Mouse (Mus musculus) forebrain, embryonic 10.5 days (tissue): ENCODE results near the gene Slit1. TPM values are rescaled to one million over a fixed set of nuclear protein-coding genes. Genes with fewer than 3 reads are reported as not detected.
A peak's percentile ranks its signal among the peaks of the same experiment; 100 is the strongest.

ENCODE experiments used
- DNase-seq: peaks from one replicate; pipeline ENCODE4 v3.0.0-alpha.2; 2017; ENCODE audit warnings: low spot score; ENCODE audit errors: extremely low spot score
- H3K27ac ChIP-seq: fragments of 300-500 bp; sonication (generic); 2 replicates; pipeline ENCODE4 v1.5.1; 2016; ENCODE audit warnings: mild to moderate bottlenecking
- H3K27me3 ChIP-seq: fragments of 300-500 bp; sonication (generic); 2 replicates; pipeline ENCODE4 v1.6.1; 2016; ENCODE audit warnings: mild to moderate bottlenecking; ENCODE audit not compliant: poor library complexity, severe bottlenecking
- H3K36me3 ChIP-seq: fragments of 300-500 bp; sonication (generic); replicated peaks from 2 replicates; pipeline ENCODE4 v1.6.1; 2016; ENCODE audit warnings: mild to moderate bottlenecking, moderate library complexity
- H3K4me1 ChIP-seq: fragments of 300-500 bp; sonication (generic); 2 replicates; pipeline ENCODE4 v1.6.1; 2016
- H3K4me3 ChIP-seq: fragments of 300-500 bp; sonication (generic); 2 replicates; pipeline ENCODE4 v1.5.1; 2016; ENCODE audit warnings: mild to moderate bottlenecking, moderate library complexity
- H3K9me3 ChIP-seq: fragments of 300-500 bp; sonication (generic); 2 replicates; pipeline ENCODE4 v1.6.1; 2016; ENCODE audit warnings: mild to moderate bottlenecking, moderate library complexity
- WGBS: fragments of 180-500 bp; shearing (Covaris S2); methylation state at CpG from one replicate; pipeline ENCODE4 v1.1.7; 2016; 5-methylcytosine and 5-hydroxymethylcytosine counted together
- polyA plus RNA-seq: library from polyadenylated mRNA; unstranded; fragments of >200 nt; fragmentation: Nextera tagmentation; extraction: Ambion mirVana; gene quantifications from 2 replicates; pipeline ENCODE4 v1.2.1, GENCODE M21; 2016

The Slit1 gene
- 0.73 and 1.4 TPM in 2 replicates for polyA plus RNA-seq

- under 1% methylated on average over 44 of the region's 44 CpGs for WGBS
- Histone ChIP-seq H3K4me1 (peaks cover 60% of the 10 kb centered on the region), H3K27ac (peak within 1 kb of the TSS; percentile 76), H3K9me3 (no peaks in the 10 kb centered on the region), H3K4me3 (peak within 1 kb of the TSS; percentile 64), H3K27me3 (peaks cover 100% of the 10 kb centered on the region), H3K36me3 (no peaks in the 10 kb centered on the region)
- DNase-seq: peak; percentile 51
These were observed at the start of gene Slit1 for GRCm38 (mm10) chr19:41743396-41743795. TSS of gene Slit1 (minus strand) at chr19:41743665.

DNA sequence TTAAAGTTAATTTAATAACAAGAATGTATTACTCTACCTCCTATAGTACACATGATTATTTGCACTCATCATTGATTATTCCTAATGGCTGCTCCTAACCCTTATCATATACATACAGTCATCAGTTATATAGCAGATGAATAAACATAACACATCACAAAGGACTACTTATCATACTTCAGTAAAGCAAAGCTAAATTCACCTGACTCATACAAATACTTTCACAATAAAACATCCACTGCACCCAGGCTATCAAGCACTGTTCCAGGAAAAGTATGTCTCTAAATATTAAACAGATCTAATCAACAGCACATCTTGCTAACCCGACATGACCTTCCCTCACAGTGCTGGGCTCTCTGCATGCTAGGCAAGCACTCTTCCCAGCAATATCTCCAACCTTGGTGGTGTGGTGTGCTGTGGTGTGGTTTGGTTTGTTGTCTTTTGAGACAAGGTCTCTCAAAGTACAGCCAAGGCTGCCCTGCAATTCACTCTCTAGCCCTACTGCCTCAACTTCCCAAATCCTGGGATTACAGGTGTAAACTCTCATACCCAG, 49.5 kb upstream of the Slit1 start:
- peaks cover 46% of the 10 kb centered on the region for H3K4me1 ChIP-seq
- H3K36me3 ChIP-seq: peaks cover 48% of the 10 kb centered on the region
- 83% methylated on average over 1 of the region's 1 CpGs for WGBS

GRCm38 (mm10) chr19:41791384-41791783, 47.9 kb upstream of the Slit1 start:
- Histone ChIP-seq H3K27me3 (no peaks in the 10 kb centered on the region), H3K4me3 (no peak overlapping the region), H3K4me1 (peaks cover 32% of the 10 kb centered on the region), H3K36me3 (peaks cover 53% of the 10 kb centered on the region), H3K9me3 (no peaks in the 10 kb centered on the region), H3K27ac (no peak overlapping the region)
- 92% methylated on average over 2 of the region's 2 CpGs for WGBS
- no peak for DNase-seq

More for the DNA sequence above, 49.5 kb upstream of the Slit1 start:
- H3K4me3 ChIP-seq: no peak overlapping the region
- no peaks in the 10 kb centered on the region for H3K9me3 ChIP-seq
- no peaks in the 10 kb centered on the region for H3K27me3 ChIP-seq
- no peak overlapping the region for H3K27ac ChIP-seq
- DNase-seq: no peak

GRCm38 (mm10) chr19:41789110-41789961, 45.9 kb upstream of the Slit1 start:
- Histone ChIP-seq H3K4me1 (peaks cover 13% of the 10 kb centered on the region), H3K4me3 (no peak overlapping the region), H3K9me3 (no peaks in the 10 kb centered on the region), H3K36me3 (peaks cover 74% of the 10 kb centered on the region), H3K27ac (no peak overlapping the region), H3K27me3 (no peaks in the 10 kb centered on the region)
- DNase-seq: no peak
- WGBS: 84% methylated on average over 10 of the region's 10 CpGs

DNA sequence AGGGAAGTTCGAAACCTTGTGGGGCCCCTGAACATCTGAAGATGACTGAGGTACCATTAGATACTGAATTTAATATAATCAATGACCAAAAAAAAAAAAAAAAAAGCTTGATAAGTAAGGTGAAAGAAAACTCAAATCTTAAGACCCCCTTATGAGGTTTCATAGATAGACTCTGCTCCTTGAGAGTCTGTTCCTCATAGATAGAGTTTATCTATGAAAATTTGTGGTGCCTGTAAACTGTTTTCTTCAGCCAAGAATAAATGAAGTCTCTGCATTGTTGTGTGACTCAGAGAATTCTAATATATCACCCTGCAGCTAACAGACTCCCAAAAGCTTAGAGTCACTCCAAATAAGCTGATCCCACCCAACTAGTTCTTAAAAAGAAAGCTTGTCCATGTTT, 43.4 kb upstream of the Slit1 start:
- Histone ChIP-seq H3K4me3 (no peak overlapping the region), H3K4me1 (no peaks in the 10 kb centered on the region), H3K36me3 (peaks cover 93% of the 10 kb centered on the region), H3K9me3 (no peaks in the 10 kb centered on the region), H3K27me3 (no peaks in the 10 kb centered on the region), H3K27ac (no peak overlapping the region)
- no peak for DNase-seq
- 94% methylated on average over 1 of the region's 1 CpGs for WGBS

DNA sequence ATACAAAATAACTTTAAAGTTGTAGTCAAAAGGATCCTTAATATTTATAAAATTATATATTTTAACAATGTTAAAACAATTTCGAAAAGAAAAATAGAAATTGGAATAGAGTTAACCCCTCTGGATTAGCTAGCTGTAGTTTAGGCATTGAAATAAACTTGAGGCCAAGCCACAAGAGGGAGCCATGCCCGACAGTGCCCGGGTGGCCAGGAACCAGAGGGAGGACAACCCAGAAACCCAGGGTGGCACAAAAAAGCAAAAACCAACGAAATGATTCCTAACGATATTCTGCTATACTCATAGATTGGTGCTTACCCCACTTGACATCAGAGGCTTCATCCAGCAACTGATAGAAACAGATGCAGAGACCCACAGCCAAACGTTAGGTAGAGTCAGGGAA, 34.0 kb upstream of the Slit1 start:
- no peak for DNase-seq
- H3K4me3 ChIP-seq: no peak overlapping the region
- no peak overlapping the region for H3K27ac ChIP-seq
- no peaks in the 10 kb centered on the region for H3K9me3 ChIP-seq
- peaks cover 11% of the 10 kb centered on the region for H3K4me1 ChIP-seq
- peaks cover 97% of the 10 kb centered on the region for H3K36me3 ChIP-seq
- WGBS: 92% methylated on average over 6 of the region's 6 CpGs
- H3K27me3 ChIP-seq: no peaks in the 10 kb centered on the region

DNA sequence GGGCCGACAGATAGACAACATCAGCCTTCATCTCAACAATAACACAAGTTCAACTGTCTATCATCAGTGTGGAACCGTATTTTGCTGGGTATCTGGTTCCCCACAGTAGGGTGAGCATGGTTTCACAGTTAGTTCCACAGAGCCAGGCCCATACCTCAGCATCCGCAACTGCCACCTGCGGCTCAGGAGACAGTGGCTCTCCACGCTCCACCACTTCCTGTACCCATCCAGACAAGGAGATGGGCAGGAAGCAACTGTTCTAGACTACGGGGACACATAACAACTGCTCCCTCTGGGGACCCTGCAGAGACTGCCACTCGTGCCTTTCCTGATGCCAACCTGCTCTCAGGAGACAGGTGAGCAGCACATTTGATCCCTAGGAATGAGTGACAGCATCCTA, 25.2 kb upstream of the Slit1 start:
- DNase-seq: no peak
- WGBS: 95% methylated on average over 7 of the region's 7 CpGs
- Histone ChIP-seq H3K4me3 (no peak overlapping the region), H3K27ac (no peak overlapping the region), H3K27me3 (no peaks in the 10 kb centered on the region), H3K4me1 (peaks cover 9% of the 10 kb centered on the region), H3K36me3 (peaks cover 80% of the 10 kb centered on the region), H3K9me3 (no peaks in the 10 kb centered on the region)

- Histone ChIP-seq H3K27ac (no peak overlapping the region), H3K4me1 (peaks cover 9% of the 10 kb centered on the region), H3K27me3 (no peaks in the 10 kb centered on the region), H3K36me3 (peaks cover 60% of the 10 kb centered on the region), H3K4me3 (no peak overlapping the region), H3K9me3 (no peaks in the 10 kb centered on the region)
- no peak for DNase-seq
- 90% methylated on average over 5 of the region's 5 CpGs for WGBS
These were observed 23.2 kb upstream of the Slit1 start for GRCm38 (mm10) chr19:41766628-41767027.

DNA sequence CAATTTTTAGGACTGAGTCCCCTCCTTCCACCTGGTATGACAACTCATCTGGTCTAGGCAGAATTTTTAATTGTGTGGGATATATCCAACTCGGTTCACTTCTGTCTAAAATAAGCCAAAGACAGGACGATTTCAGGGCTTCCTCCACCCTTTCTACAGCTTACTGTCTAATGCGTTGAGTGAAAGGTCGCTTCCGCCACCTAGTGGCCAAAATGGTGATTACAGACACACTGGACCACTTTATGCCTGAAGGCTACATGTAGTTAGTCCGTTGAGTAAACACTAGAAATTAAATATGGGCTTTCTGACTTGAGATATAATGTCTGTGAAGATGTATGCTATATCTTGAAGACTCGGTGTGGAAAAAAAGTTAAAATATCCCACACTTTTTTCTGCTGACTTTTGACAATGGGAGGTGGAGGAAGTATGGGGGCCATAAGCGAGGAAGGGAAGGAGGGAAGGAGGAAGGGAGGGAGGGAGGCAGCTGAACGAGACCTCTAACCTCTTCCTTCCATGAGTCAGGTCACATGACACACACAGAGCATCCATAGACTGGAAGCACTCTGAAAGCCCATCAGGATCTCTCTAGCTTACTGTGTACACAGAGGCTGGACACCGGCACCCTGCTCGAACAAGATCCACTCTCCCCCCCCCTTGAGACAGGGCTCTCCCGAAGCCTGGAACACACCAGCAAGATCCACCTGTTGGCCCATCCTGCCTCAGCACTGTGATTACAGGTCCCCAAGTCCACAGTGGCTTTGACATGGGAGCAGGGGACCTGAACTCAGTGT, 20.6 kb upstream of the Slit1 start:
- no peak overlapping the region for H3K4me3 ChIP-seq
- DNase-seq: peak; percentile 83
- H3K27me3 ChIP-seq: no peaks in the 10 kb centered on the region
- peaks cover 35% of the 10 kb centered on the region for H3K36me3 ChIP-seq
- WGBS: 35% methylated on average over 12 of the region's 12 CpGs
- H3K9me3 ChIP-seq: peaks cover 4% of the 10 kb centered on the region; the same call in 1 of the 2 replicates
- peaks cover 9% of the 10 kb centered on the region for H3K4me1 ChIP-seq
- no peak overlapping the region for H3K27ac ChIP-seq

- Histone ChIP-seq H3K27me3 (no peaks in the 10 kb centered on the region), H3K27ac (no peak overlapping the region), H3K4me1 (peaks cover under 1% of the 10 kb centered on the region), H3K4me3 (no peak overlapping the region), H3K9me3 (peaks cover 4% of the 10 kb centered on the region; the same call in 1 of the 2 replicates), H3K36me3 (peaks cover 13% of the 10 kb centered on the region)
- DNase-seq: peak; percentile 46
- WGBS: 59% methylated on average over 9 of the region's 9 CpGs
These were observed 18.1 kb upstream of the Slit1 start for GRCm38 (mm10) chr19:41761529-41761928.

- Histone ChIP-seq H3K36me3 (0 out of 2 replicates have a peak, but pooled peaks cover 3% of the 10 kb centered on the region), H3K4me1 (peaks cover 9% of the 10 kb centered on the region), H3K4me3 (no peak overlapping the region), H3K27me3 (peaks cover 16% of the 10 kb centered on the region), H3K27ac (no peak overlapping the region), H3K9me3 (peaks cover 4% of the 10 kb centered on the region; the same call in 1 of the 2 replicates)
- WGBS: 86% methylated on average over 6 of the region's 6 CpGs
- DNase-seq: no peak
These were observed 16.3 kb upstream of the Slit1 start for GRCm38 (mm10) chr19:41759765-41760164.

DNA sequence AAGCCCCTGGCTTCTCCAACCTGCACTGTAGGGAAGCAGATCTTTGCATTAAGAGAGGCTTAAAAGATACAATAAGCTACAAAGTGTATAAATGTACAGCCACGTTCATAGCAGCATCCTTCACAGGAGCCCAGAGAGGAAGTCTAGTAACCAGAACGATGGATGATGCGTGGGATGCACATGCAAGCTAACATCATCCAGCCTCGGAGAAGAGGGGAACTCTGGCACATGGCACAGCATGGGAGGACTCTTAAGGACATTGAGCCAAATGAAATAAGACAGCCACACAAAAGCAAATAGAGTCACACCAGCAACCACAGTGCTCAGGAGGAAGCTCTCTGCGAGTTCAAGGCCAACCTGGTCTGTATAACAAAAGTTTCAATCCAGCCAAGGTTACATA, 15.8 kb upstream of the Slit1 start:
- H3K4me3 ChIP-seq: no peak overlapping the region
- H3K27me3 ChIP-seq: peaks cover 16% of the 10 kb centered on the region
- WGBS: 92% methylated on average over 5 of the region's 5 CpGs
- H3K36me3 ChIP-seq: 0 out of 2 replicates have a peak, but pooled peaks cover 3% of the 10 kb centered on the region
- H3K9me3 ChIP-seq: peaks cover 4% of the 10 kb centered on the region; the same call in 1 of the 2 replicates
- no peak for DNase-seq
- peaks cover 12% of the 10 kb centered on the region for H3K4me1 ChIP-seq
- H3K27ac ChIP-seq: no peak overlapping the region
